Comparison of ENCODE assay signal across 22 mouse cellular contexts in the genomic region with DNA sequence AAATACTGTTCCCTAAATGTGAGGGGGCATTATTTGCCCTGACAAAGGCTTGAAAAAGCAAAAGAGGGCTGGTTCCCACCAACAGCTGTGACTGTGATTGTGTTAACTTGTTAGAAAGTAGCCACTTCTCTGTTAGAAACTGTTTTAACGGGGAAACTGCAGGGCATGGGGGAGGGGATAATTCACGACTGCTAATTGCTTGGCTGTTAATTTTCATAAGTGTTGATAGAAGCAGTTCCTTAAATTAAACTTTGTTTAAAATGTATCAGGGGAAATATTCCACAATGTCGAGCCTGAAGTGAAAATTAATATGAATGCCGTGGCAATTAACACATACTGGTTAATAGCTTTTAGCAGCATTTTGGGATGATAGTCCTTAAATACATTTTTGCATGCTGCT.
"Had no signal": no experiment of that assay in that cellular context is flagged by ENCODE, and none has a peak within 500 bp of the region (broad histone marks: within the 10 kb centered on the region; RNA-seq: fewer than 3 reads in every experiment).

No protein-coding gene starts in this region.

- H3K4me2 ChIP-seq: heart, embryonic 11.5 days; heart, embryonic 13.5 days; heart, embryonic 15.5 days; hindbrain, embryonic 13.5 days; hindbrain, embryonic 15.5 days; limb, embryonic 13.5 days; limb, embryonic 15.5 days; liver, embryonic 12.5 days had no signal

- DNase-seq: gastrocnemius, postnatal 14 days; gastrocnemius, postnatal 36 days; heart, adult 2 months; heart, postnatal 14 days; heart, postnatal 36 days; kidney, adult 11 months; kidney, adult 8-10 months; kidney, postnatal 10 days; kidney, postnatal 25 days; kidney, postnatal 4 days; layer of hippocampus, postnatal 36 days; left cerebral cortex, postnatal 4 days had no signal

- H3K4me1 ChIP-seq: liver, embryonic 12.5 days had no signal

- H3K36me3 ChIP-seq: heart, embryonic 15.5 days had no signal

- H3K9me3 ChIP-seq: heart, embryonic 13.5 days; heart, embryonic 15.5 days; hindbrain, embryonic 13.5 days; hindbrain, embryonic 15.5 days; limb, embryonic 13.5 days; limb, embryonic 15.5 days; liver, embryonic 12.5 days had no signal

- H3K9ac ChIP-seq: heart, embryonic 13.5 days; heart, embryonic 15.5 days; hindbrain, embryonic 13.5 days; hindbrain, embryonic 15.5 days; limb, embryonic 13.5 days; limb, embryonic 15.5 days; liver, embryonic 12.5 days had no signal

- H3K27ac ChIP-seq: heart, adult 2 months; heart, embryonic 13.5 days; heart, embryonic 15.5 days; hindbrain, embryonic 13.5 days; hindbrain, embryonic 15.5 days; layer of hippocampus, adult 2 months; limb, embryonic 13.5 days; limb, embryonic 15.5 days; liver, embryonic 12.5 days had no signal

- H3K27me3 ChIP-seq: heart, embryonic 13.5 days; heart, embryonic 15.5 days; hindbrain, embryonic 13.5 days; hindbrain, embryonic 15.5 days; limb, embryonic 13.5 days; limb, embryonic 15.5 days; liver, embryonic 12.5 days had no signal

- ATAC-seq: intestine, embryonic 16.5 days; liver, embryonic 12.5 days had no signal

- H3K4me3 ChIP-seq: heart, adult 2 months; heart, embryonic 13.5 days; heart, embryonic 15.5 days; hindbrain, embryonic 13.5 days; hindbrain, embryonic 15.5 days; layer of hippocampus, adult 2 months; limb, embryonic 13.5 days; limb, embryonic 15.5 days; liver, embryonic 12.5 days had no signal
